Mouse (Mus musculus): ENCODE measurements around the gene B230104I21Rik.

B230104I21Rik gene

GRCm38 (mm10) chr4:154393196-154394122 lies 57.5 kb downstream of the B230104I21Rik start:
- DNase-seq (ENCODE audit: low read depth, low spot score): no peak

GRCm38 (mm10) chr4:154394123-154394722 lies 58.3 kb downstream of the B230104I21Rik start:
- no peak for DNase-seq (ENCODE audit: low read depth, low spot score)

GRCm38 (mm10) chr4:154396652-154397301 lies 60.9 kb downstream of the B230104I21Rik start:
- DNase-seq (ENCODE audit: low read depth, low spot score): no peak

Data from embryo, embryonic 11.5 days (tissue).